Mouse (Mus musculus) liver, adult 2 months (tissue): ENCODE results near the gene Stk26. TPM values are rescaled to one million over a fixed set of nuclear protein-coding genes. Genes with fewer than 3 reads are reported as not detected.

Experiments used
- DNase-seq: peaks from one replicate; pipeline ENCODE4 v3.0.0-alpha.2; 2011; ENCODE audit warnings: low read depth, low spot score; ENCODE audit errors: extremely low read depth
- H3K27ac ChIP-seq: fragments of 200-500 bp; replicated peaks from 2 replicates; pipeline ENCODE4 v1.5.1; 2012; ENCODE audit warnings: low read depth, mild to moderate bottlenecking, control low read depth, inconsistent platforms, low read length; ENCODE audit not compliant: insufficient read depth
- H3K27me3 ChIP-seq: fragments of 200-500 bp; 2 replicates; pipeline ENCODE4 v1.6.1; 2012; ENCODE audit warnings: mild to moderate bottlenecking, moderate library complexity, low read length, inconsistent platforms; ENCODE audit not compliant: control insufficient read depth, insufficient read depth
- H3K36me3 ChIP-seq: fragments of 200-500 bp; 2 replicates; pipeline ENCODE4 v1.6.1; 2012; ENCODE audit warnings: low read length, inconsistent platforms; ENCODE audit not compliant: control insufficient read depth, insufficient read depth
- H3K4me1 ChIP-seq: fragments of 200-500 bp; 2 replicates; pipeline ENCODE4 v1.6.1; 2011; ENCODE audit warnings: low read length; ENCODE audit not compliant: control insufficient read depth, insufficient read depth
- H3K4me3 ChIP-seq: fragments of 200-500 bp; 2 replicates; pipeline ENCODE4 v1.5.1; 2011; ENCODE audit warnings: low read depth, mild to moderate bottlenecking, control low read depth, low read length, moderate library complexity; ENCODE audit not compliant: insufficient read depth
- H3K79me2 ChIP-seq: fragments of 200-500 bp; 2 replicates; pipeline ENCODE4 v1.6.1; 2012; ENCODE audit warnings: inconsistent platforms, mild to moderate bottlenecking, low read length, moderate library complexity; ENCODE audit not compliant: control insufficient read depth, insufficient read depth
- H3K9ac ChIP-seq: fragments of 200-500 bp; 2 replicates; pipeline ENCODE4 v1.6.1; 2012; ENCODE audit warnings: low read depth, mild to moderate bottlenecking, control low read depth, inconsistent platforms, low read length
- CTCF ChIP-seq: fragments of 200-500 bp; IDR thresholded peaks from 2 replicates; pipeline ENCODE4 v1.5.1; 2011; ENCODE audit warnings: low read depth, low read length, control low read depth
- POLR2A ChIP-seq: fragments of 200-500 bp; IDR thresholded peaks from 2 replicates; pipeline ENCODE4 v1.6.1; 2011; ENCODE audit warnings: low read length, control low read depth; ENCODE audit not compliant: insufficient read depth; ENCODE audit errors: extremely low read depth
- WGBS: fragments of 180-500 bp; shearing (Covaris S2); methylation state at CpG from one replicate; pipeline ENCODE4 v1.1.7; 2018; 5-methylcytosine and 5-hydroxymethylcytosine counted together
- polyA plus RNA-seq: library from polyadenylated mRNA; depleted of rRNA; stranded (reverse); fragments of >200 nt; gene quantifications from 2 replicates; pipeline ENCODE4 v1.2.3, GENCODE M21; 2012; rRNA removed
- total RNA-seq: library from RNA; depleted of rRNA; stranded (reverse); fragments of >200 nt; gene quantifications from 2 replicates; pipeline ENCODE4 v1.2.3, GENCODE M21; 2014; rRNA removed

Stk26 gene
- total and polyA plus RNA-seq, 2 experiments = 0.15 to 0.28 TPM

GRCm38 (mm10) chrX:50937117-50937516, 96.3 kb downstream of the Stk26 start:
- no peak overlapping the region for H3K9ac ChIP-seq
- no peak overlapping the region for H3K4me3 ChIP-seq
- no peaks in the 10 kb centered on the region for H3K27me3 ChIP-seq
- no peaks in the 10 kb centered on the region for H3K79me2 ChIP-seq
- no peak overlapping the region for H3K27ac ChIP-seq
- no peaks in the 10 kb centered on the region for H3K4me1 ChIP-seq
- TF ChIP-seq CTCF (no peak), POLR2A (no peak)
- H3K36me3 ChIP-seq = no peaks in the 10 kb centered on the region
- no peak for DNase-seq
- whole genome bisulfite sequencing = 47% methylated on average over 3 of the region's 3 CpGs

GRCm38 (mm10) chrX:50942610-50943009, 101.8 kb downstream of the Stk26 start, which contains the start of gene Frmd7:
Gene Frmd7 (minus strand): TSS chrX:50942710.
- Histone ChIP-seq H3K9ac (no peak within 1 kb of the TSS), H3K4me3 (no peak within 1 kb of the TSS), H3K36me3 (no peaks in the 10 kb centered on the region), H3K4me1 (no peaks in the 10 kb centered on the region; the same call in 1 of the 2 replicates), H3K27ac (no peak within 1 kb of the TSS), H3K79me2 (no peaks in the 10 kb centered on the region), H3K27me3 (no peaks in the 10 kb centered on the region)
- DNase-seq = peak; percentile 81
- TF ChIP-seq CTCF (no peak), POLR2A (no peak)
- 25% methylated on average over 14 of the region's 14 CpGs for WGBS

Other genes starting within 250 kb of the Stk26 start
- 0.13 TPM in 1 of 2 replicates, not detected in the other for gene Frmd7, start 101.7 kb downstream of the Stk26 start, total RNA-seq
- gene Frmd7, start 101.7 kb downstream of the Stk26 start, polyA plus RNA-seq = not detected in 2 replicates
- 15.7 and 16.3 TPM in 2 replicates for gene Rap2c, start 177.0 kb downstream of the Stk26 start, total RNA-seq
- 3.6 TPM in 2 replicates for gene Rap2c, start 177.0 kb downstream of the Stk26 start, polyA plus RNA-seq